Mouse (Mus musculus): ENCODE results near the gene Eef1g.

- TF ChIP-seq EP300 (optimal IDR thresholded peaks at IDR 0.05), result no peak
- no peak for TF ChIP-seq CTCF (IDR thresholded peaks at IDR 0.05; ENCODE audit: low read depth)
Measured at GRCm38 (mm10) chr19:8999223-8999622, 32.4 kb downstream of the Eef1g start.
